Mouse (Mus musculus): ENCODE results near the gene Scn5a.

Gene Scn5a

GRCm38 (mm10) chr9:119460410-119460809 lies 118.4 kb downstream of the Scn5a start:
- DNase-seq (ENCODE audit: low spot score), result no peak

GRCm38 (mm10) chr9:119457122-119457521 lies 121.7 kb downstream of the Scn5a start:
- DNase-seq (ENCODE audit: low spot score), result no peak

GRCm38 (mm10) chr9:119455967-119456366 lies 122.8 kb downstream of the Scn5a start:
- no peak for DNase-seq (ENCODE audit: low spot score)

GRCm38 (mm10) chr9:119445737-119446136 lies 133.1 kb downstream of the Scn5a start:
- DNase-seq (ENCODE audit: low spot score), result no peak

GRCm38 (mm10) chr9:119444738-119445429 lies 133.9 kb downstream of the Scn5a start, which contains the start of gene Exog:
Gene Exog, plus strand, starts transcription at chr9:119444943.
- DNase-seq (ENCODE audit: low spot score), result peak; percentile 94

GRCm38 (mm10) chr9:119438498-119439000 lies 140.3 kb downstream of the Scn5a start:
- DNase-seq (ENCODE audit: low spot score), result no peak

- DNase-seq (ENCODE audit: low spot score), result no peak
These were observed 140.8 kb downstream of the Scn5a start for GRCm38 (mm10) chr9:119438065-119438464.

GRCm38 (mm10) chr9:119435855-119436254 lies 143.0 kb downstream of the Scn5a start:
- DNase-seq (ENCODE audit: low spot score), result no peak
